Mouse (Mus musculus): ENCODE data around the gene Slc7a14. TPM values are rescaled to one million over a fixed set of nuclear protein-coding genes. Genes with fewer than 3 reads are reported as not detected.

Slc7a14 gene
- polyA plus RNA-seq, 1 experiment from 2014 or later: 0.40 TPM

GRCm38 (mm10) chr3:31190342-31190741 lies 119.8 kb downstream of the Slc7a14 start:
- 92% methylated on average over 7 of the region's 7 CpGs for WGBS
- H3K27me3 ChIP-seq (ENCODE audit: control insufficient read depth, insufficient read depth, low read length): no peaks in the 10 kb centered on the region
- H3K4me1 ChIP-seq (replicated peaks; ENCODE audit: control insufficient read depth, insufficient read depth, low read length): no peaks in the 10 kb centered on the region
- H3K4me2 ChIP-seq (ENCODE audit: low read depth, low read length, severe bottlenecking): no peak overlapping the region
- no peak for ATAC-seq (replicated peaks; ENCODE audit: low FRiP score)
- H3K36me3 ChIP-seq (ENCODE audit: control insufficient read depth, insufficient read depth, low read length): no peaks in the 10 kb centered on the region
- H3K27ac ChIP-seq (ENCODE audit: low read depth, low read length): no peak overlapping the region
- H3K9me3 ChIP-seq (ENCODE audit: control insufficient read depth, low read length): no peaks in the 10 kb centered on the region
- no peak for DNase-seq (ENCODE audit: low spot score)
- H3K4me3 ChIP-seq (ENCODE audit: low read depth, low read length): no peak overlapping the region
- H3K9ac ChIP-seq (ENCODE audit: low read length): no peak overlapping the region

GRCm38 (mm10) chr3:31166365-31166871 lies 143.8 kb downstream of the Slc7a14 start:
- no peak for DNase-seq (ENCODE audit: low spot score)
- Histone ChIP-seq H3K4me3 (ENCODE audit: low read depth, low read length) (no peak overlapping the region), H3K4me1 (replicated peaks; ENCODE audit: control insufficient read depth, insufficient read depth, low read length) (peaks cover 5% of the 10 kb centered on the region; the same call in 1 of the 2 replicates), H3K27ac (ENCODE audit: low read depth, low read length) (no peak overlapping the region), H3K4me2 (ENCODE audit: low read depth, low read length, severe bottlenecking) (no peak overlapping the region), H3K27me3 (ENCODE audit: control insufficient read depth, insufficient read depth, low read length) (no peaks in the 10 kb centered on the region), H3K36me3 (ENCODE audit: control insufficient read depth, insufficient read depth, low read length) (no peaks in the 10 kb centered on the region), H3K9me3 (ENCODE audit: control insufficient read depth, low read length) (no peaks in the 10 kb centered on the region), H3K9ac (ENCODE audit: low read length) (no peak overlapping the region; the same call in 1 of the 2 replicates)
- WGBS: 28% methylated on average over 12 of the region's 12 CpGs
- ATAC-seq (replicated peaks; ENCODE audit: low FRiP score): peak; percentile 74; the same call in 1 of the 2 replicates

GRCm38 (mm10) chr3:31165803-31166202 lies 144.4 kb downstream of the Slc7a14 start:
- no peak overlapping the region for H3K27ac ChIP-seq (ENCODE audit: low read depth, low read length)
- H3K4me1 ChIP-seq (replicated peaks; ENCODE audit: control insufficient read depth, insufficient read depth, low read length): peaks cover 7% of the 10 kb centered on the region; the same call in 1 of the 2 replicates
- WGBS: 55% methylated on average over 3 of the region's 3 CpGs
- H3K4me2 ChIP-seq (ENCODE audit: low read depth, low read length, severe bottlenecking): no peak overlapping the region
- H3K27me3 ChIP-seq (ENCODE audit: control insufficient read depth, insufficient read depth, low read length): no peaks in the 10 kb centered on the region
- H3K4me3 ChIP-seq (ENCODE audit: low read depth, low read length): no peak overlapping the region
- no peak overlapping the region for H3K9ac ChIP-seq (ENCODE audit: low read length)
- ATAC-seq (replicated peaks; ENCODE audit: low FRiP score): no peak
- no peaks in the 10 kb centered on the region for H3K9me3 ChIP-seq (ENCODE audit: control insufficient read depth, low read length)
- H3K36me3 ChIP-seq (ENCODE audit: control insufficient read depth, insufficient read depth, low read length): no peaks in the 10 kb centered on the region
- DNase-seq (ENCODE audit: low spot score): no peak

DNA sequence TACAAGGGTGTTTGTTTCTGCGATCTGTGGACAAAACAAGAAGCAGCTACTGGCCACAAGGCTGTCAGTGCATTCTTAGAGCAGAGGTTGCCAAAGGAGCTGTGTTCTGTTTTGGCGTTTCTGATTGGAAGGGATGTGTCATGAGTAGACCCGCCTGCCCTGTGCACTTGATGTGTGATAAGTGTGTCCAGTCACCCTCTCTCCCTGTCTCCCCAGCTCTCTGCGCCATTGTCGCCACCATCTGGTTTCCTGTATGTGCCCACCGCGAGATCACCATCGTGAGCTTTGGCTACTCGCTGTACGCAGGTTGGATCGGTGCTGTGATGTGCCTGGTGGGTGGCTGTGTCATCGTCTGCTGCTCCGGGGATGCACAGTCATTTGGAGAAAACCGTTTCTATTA lies 147.3 kb downstream of the Slc7a14 start:
- no peak overlapping the region for H3K4me2 ChIP-seq (ENCODE audit: low read depth, low read length, severe bottlenecking)
- no peaks in the 10 kb centered on the region for H3K9me3 ChIP-seq (ENCODE audit: control insufficient read depth, low read length)
- H3K4me3 ChIP-seq (ENCODE audit: low read depth, low read length): no peak overlapping the region
- 90% methylated on average over 14 of the region's 14 CpGs for WGBS
- no peak for DNase-seq (ENCODE audit: low spot score)
- H3K27me3 ChIP-seq (ENCODE audit: control insufficient read depth, insufficient read depth, low read length): no peaks in the 10 kb centered on the region
- no peaks in the 10 kb centered on the region for H3K36me3 ChIP-seq (ENCODE audit: control insufficient read depth, insufficient read depth, low read length)
- no peak for ATAC-seq (replicated peaks; ENCODE audit: low FRiP score)
- no peak overlapping the region for H3K27ac ChIP-seq (ENCODE audit: low read depth, low read length)
- H3K4me1 ChIP-seq (replicated peaks; ENCODE audit: control insufficient read depth, insufficient read depth, low read length): peaks cover 7% of the 10 kb centered on the region; the same call in 1 of the 2 replicates
- no peak overlapping the region for H3K9ac ChIP-seq (ENCODE audit: low read length)

DNA sequence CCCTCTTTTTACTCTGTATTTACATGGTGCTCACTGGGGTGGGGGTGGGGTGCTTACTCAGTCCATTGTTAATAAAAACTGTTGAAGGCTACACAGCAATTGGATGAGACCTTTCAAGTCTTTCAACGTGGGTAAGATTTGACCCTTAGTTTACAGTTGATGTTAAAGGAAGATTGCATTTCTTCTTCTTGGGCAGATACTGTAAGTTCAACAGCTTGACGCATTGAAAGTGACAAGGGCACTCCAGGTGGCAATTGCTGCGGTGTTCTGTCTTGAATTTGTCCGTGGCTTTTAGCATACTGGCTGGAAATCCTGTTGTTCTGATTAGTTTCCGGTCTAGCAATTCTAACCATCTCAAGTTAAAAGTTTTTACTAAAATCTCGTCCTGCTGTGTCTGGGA lies 148.8 kb downstream of the Slc7a14 start:
- H3K4me3 ChIP-seq (ENCODE audit: low read depth, low read length): no peak overlapping the region
- ATAC-seq (replicated peaks; ENCODE audit: low FRiP score): no peak
- no peak overlapping the region for H3K9ac ChIP-seq (ENCODE audit: low read length)
- H3K9me3 ChIP-seq (ENCODE audit: control insufficient read depth, low read length): no peaks in the 10 kb centered on the region
- 27% methylated on average over 6 of the region's 6 CpGs for WGBS
- peaks cover 5% of the 10 kb centered on the region; the same call in 1 of the 2 replicates for H3K4me1 ChIP-seq (replicated peaks; ENCODE audit: control insufficient read depth, insufficient read depth, low read length)
- no peak overlapping the region for H3K4me2 ChIP-seq (ENCODE audit: low read depth, low read length, severe bottlenecking)
- H3K27me3 ChIP-seq (ENCODE audit: control insufficient read depth, insufficient read depth, low read length): no peaks in the 10 kb centered on the region
- H3K27ac ChIP-seq (ENCODE audit: low read depth, low read length): no peak overlapping the region
- DNase-seq (ENCODE audit: low spot score): no peak
- no peaks in the 10 kb centered on the region for H3K36me3 ChIP-seq (ENCODE audit: control insufficient read depth, insufficient read depth, low read length)

GRCm38 (mm10) chr3:31160046-31160445 lies 150.1 kb downstream of the Slc7a14 start:
- H3K9me3 ChIP-seq (ENCODE audit: control insufficient read depth, low read length): no peaks in the 10 kb centered on the region
- no peak overlapping the region for H3K4me2 ChIP-seq (ENCODE audit: low read depth, low read length, severe bottlenecking)
- 0 out of 2 replicates have a peak, but pooled peaks cover 2% of the 10 kb centered on the region for H3K4me1 ChIP-seq (replicated peaks; ENCODE audit: control insufficient read depth, insufficient read depth, low read length)
- DNase-seq (ENCODE audit: low spot score): no peak
- no peak overlapping the region for H3K4me3 ChIP-seq (ENCODE audit: low read depth, low read length)
- H3K9ac ChIP-seq (ENCODE audit: low read length): no peak overlapping the region
- H3K27me3 ChIP-seq (ENCODE audit: control insufficient read depth, insufficient read depth, low read length): no peaks in the 10 kb centered on the region
- 89% methylated on average over 10 of the region's 10 CpGs for WGBS
- no peak for ATAC-seq (replicated peaks; ENCODE audit: low FRiP score)
- H3K27ac ChIP-seq (ENCODE audit: low read depth, low read length): no peak overlapping the region
- H3K36me3 ChIP-seq (ENCODE audit: control insufficient read depth, insufficient read depth, low read length): no peaks in the 10 kb centered on the region

DNA sequence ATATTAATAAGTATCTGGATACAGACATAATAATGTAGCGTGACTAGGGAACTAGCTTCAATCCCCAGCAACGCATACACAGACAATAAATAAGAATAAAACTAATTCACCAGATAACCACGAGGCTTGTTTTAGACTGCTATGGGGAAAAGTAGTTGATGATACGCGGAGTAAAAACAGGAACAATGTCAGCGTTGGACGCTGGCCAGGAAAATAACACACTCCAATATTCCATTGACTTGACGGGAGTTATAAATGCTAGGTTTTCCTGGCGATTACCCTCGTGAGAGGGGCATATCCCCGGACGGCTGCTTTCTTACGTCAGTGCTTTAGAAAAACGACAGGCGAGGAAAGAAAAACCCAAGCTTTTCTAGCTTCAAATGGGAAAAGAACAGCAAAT lies 152.4 kb downstream of the Slc7a14 start:
- no peak overlapping the region for H3K4me3 ChIP-seq (ENCODE audit: low read depth, low read length)
- DNase-seq (ENCODE audit: low spot score) (no peak), ATAC-seq (replicated peaks; ENCODE audit: low FRiP score) (no peak)
- H3K4me2 ChIP-seq (ENCODE audit: low read depth, low read length, severe bottlenecking): no peak overlapping the region
- H3K4me1 ChIP-seq (replicated peaks; ENCODE audit: control insufficient read depth, insufficient read depth, low read length): 0 out of 2 replicates have a peak, but pooled peaks cover 2% of the 10 kb centered on the region
- no peak overlapping the region for H3K9ac ChIP-seq (ENCODE audit: low read length)
- no peaks in the 10 kb centered on the region for H3K27me3 ChIP-seq (ENCODE audit: control insufficient read depth, insufficient read depth, low read length)
- H3K9me3 ChIP-seq (ENCODE audit: control insufficient read depth, low read length): no peaks in the 10 kb centered on the region
- no peak overlapping the region for H3K27ac ChIP-seq (ENCODE audit: low read depth, low read length)
- WGBS: 91% methylated on average over 15 of the region's 15 CpGs
- no peaks in the 10 kb centered on the region for H3K36me3 ChIP-seq (ENCODE audit: control insufficient read depth, insufficient read depth, low read length)

DNA sequence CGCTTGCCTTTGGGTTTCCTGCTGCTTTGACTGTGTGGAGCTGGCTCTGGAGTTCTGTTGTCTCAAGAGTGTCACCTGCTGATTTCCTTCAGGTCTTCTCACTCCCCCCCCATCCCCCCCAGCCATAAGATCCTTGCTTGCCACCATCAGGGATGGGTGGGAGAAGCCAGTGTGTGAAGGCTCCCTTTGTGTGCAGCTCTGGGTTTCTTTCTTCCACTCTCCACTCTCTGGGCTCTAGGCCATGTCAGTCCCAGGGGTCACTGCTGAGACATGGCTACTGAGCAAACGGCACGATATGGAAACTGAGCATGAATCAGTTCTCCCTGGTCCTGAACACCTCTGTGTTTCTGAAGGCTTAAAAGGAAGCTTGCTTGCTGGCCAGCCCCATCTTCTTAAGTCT lies 154.1 kb downstream of the Slc7a14 start:
- H3K4me1 ChIP-seq (replicated peaks; ENCODE audit: control insufficient read depth, insufficient read depth, low read length): 0 out of 2 replicates have a peak, but pooled peaks cover 1% of the 10 kb centered on the region
- no peaks in the 10 kb centered on the region for H3K9me3 ChIP-seq (ENCODE audit: control insufficient read depth, low read length)
- no peak for DNase-seq (ENCODE audit: low spot score)
- ATAC-seq (replicated peaks; ENCODE audit: low FRiP score): no peak
- 51% methylated on average over 3 of the region's 3 CpGs for WGBS
- H3K27ac ChIP-seq (ENCODE audit: low read depth, low read length): no peak overlapping the region
- no peak overlapping the region for H3K9ac ChIP-seq (ENCODE audit: low read length)
- H3K4me3 ChIP-seq (ENCODE audit: low read depth, low read length): no peak overlapping the region
- no peaks in the 10 kb centered on the region for H3K27me3 ChIP-seq (ENCODE audit: control insufficient read depth, insufficient read depth, low read length)
- no peaks in the 10 kb centered on the region for H3K36me3 ChIP-seq (ENCODE audit: control insufficient read depth, insufficient read depth, low read length)
- H3K4me2 ChIP-seq (ENCODE audit: low read depth, low read length, severe bottlenecking): no peak overlapping the region
